Mouse (Mus musculus) left cerebral cortex, postnatal 10 days (tissue): ENCODE data around the gene Atp1a4. TPM values are rescaled to one million over a fixed set of nuclear protein-coding genes. Genes with fewer than 3 reads are reported as not detected.
A peak's percentile ranks its signal among the peaks of the same experiment; 100 is the strongest.

Experiments
- DNase-seq, 2 experiments: peaks; one replicate each; pipeline ENCODE4 v3.0.0; 2021 to 2022; ENCODE audit warnings: low spot score in 2 of 2, mixed read lengths in 1 of 2; ENCODE audit errors: extremely low spot score in 1 of 2
- intact Hi-C: fragments of 180-260 bp; cut with DNase I; formaldehyde crosslinking; loops from one replicate; pipeline ENCODE4 v1.15.1; 2025
- total RNA-seq, 2 experiments: library from RNA; stranded (reverse); gene quantifications; 2 replicates each; pipeline ENCODE4 v1.2.3; 2021

The Atp1a4 gene
- not detected for total RNA-seq

- DNase-seq: no peak
- intact Hi-C loops: no loop called here
Measured at GRCm38 (mm10) chr1:172258314-172258713, at the start of gene Atp1a4. Gene Atp1a4, minus strand, starts transcription at chr1:172258414.

GRCm38 (mm10) chr1:172307936-172308335 is 49.7 kb upstream of the Atp1a4 start:
- intact Hi-C loops: no loop called here
- peak in 1 of 2 experiments; percentile 14 for DNase-seq

- peak in 1 of 2 experiments; percentile 8 for DNase-seq
- intact Hi-C loops: no loop called here
Measured at GRCm38 (mm10) chr1:172306885-172307284, 48.7 kb upstream of the Atp1a4 start.

- no peak for DNase-seq
- intact Hi-C loops: no loop called here
Measured at GRCm38 (mm10) chr1:172306196-172306595, 48.0 kb upstream of the Atp1a4 start.

GRCm38 (mm10) chr1:172305635-172306034 is 47.4 kb upstream of the Atp1a4 start:
- DNase-seq: no peak
- intact Hi-C loops: no loop called here

GRCm38 (mm10) chr1:172305153-172305552 is 46.9 kb upstream of the Atp1a4 start:
- no peak for DNase-seq
- intact Hi-C loops: no loop called here

GRCm38 (mm10) chr1:172304443-172304842 is 46.2 kb upstream of the Atp1a4 start:
- intact Hi-C loops: no loop called here
- DNase-seq: peak in 1 of 2 experiments; percentile 77

GRCm38 (mm10) chr1:172302851-172303250 is 44.6 kb upstream of the Atp1a4 start:
- peak; percentile 10 to 89 for DNase-seq
- intact Hi-C loops: no loop called here

GRCm38 (mm10) chr1:172302311-172302710 is 44.1 kb upstream of the Atp1a4 start:
- intact Hi-C loops: no loop called here
- no peak for DNase-seq

- no peak for DNase-seq
- intact Hi-C loops: no loop called here
Measured at GRCm38 (mm10) chr1:172301180-172301579, 43.0 kb upstream of the Atp1a4 start.

- DNase-seq: no peak
- intact Hi-C loops: no loop called here
Measured at GRCm38 (mm10) chr1:172300247-172300646, 42.0 kb upstream of the Atp1a4 start.

GRCm38 (mm10) chr1:172299528-172299927 is 41.3 kb upstream of the Atp1a4 start:
- intact Hi-C loops: no loop called here
- DNase-seq: no peak

GRCm38 (mm10) chr1:172297611-172298537 is 39.7 kb upstream of the Atp1a4 start, which contains the start of gene Atp1a2:
Gene Atp1a2, minus strand, starts transcription at chr1:172298064.
- peak in 1 of 2 experiments; percentile 84 for DNase-seq
- intact Hi-C loops: no loop called here

GRCm38 (mm10) chr1:172296816-172297510 is 38.7 kb upstream of the Atp1a4 start:
- no peak for DNase-seq
- intact Hi-C loops: no loop called here

- intact Hi-C loops: no loop called here
- DNase-seq: peak in 1 of 2 experiments; percentile 78
Measured at GRCm38 (mm10) chr1:172295751-172296197, 37.6 kb upstream of the Atp1a4 start.

- no peak for DNase-seq
- intact Hi-C loops: no loop called here
Measured at GRCm38 (mm10) chr1:172293449-172293848, 35.2 kb upstream of the Atp1a4 start.

GRCm38 (mm10) chr1:172292880-172293279 is 34.7 kb upstream of the Atp1a4 start:
- no peak for DNase-seq
- intact Hi-C loops: no loop called here

- no peak for DNase-seq
Measured at GRCm38 (mm10) chr1:172289617-172289946, 31.4 kb upstream of the Atp1a4 start.

GRCm38 (mm10) chr1:172288900-172289616 is 30.8 kb upstream of the Atp1a4 start:
- DNase-seq: no peak
- intact Hi-C loops: no loop called here

More at GRCm38 (mm10) chr1:172289617-172289946, 31.4 kb upstream of the Atp1a4 start:
- intact Hi-C loops: no loop called here
